Mouse (Mus musculus): ENCODE results near the gene Capn11. TPM values are rescaled to one million over a fixed set of nuclear protein-coding genes. Genes with fewer than 3 reads are reported as not detected.
A peak's percentile ranks its signal among the peaks of the same experiment; 100 is the strongest.

Gene Capn11
- polyA plus RNA-seq, 1 experiment from 2014 or later = 0.65 TPM

- Histone ChIP-seq H3K9me3 (peaks cover 9% of the 10 kb centered on the region; the same call in 1 of the 2 replicates), H3K36me3 (peaks cover 17% of the 10 kb centered on the region), H3K4me1 (replicated peaks) (peaks cover 51% of the 10 kb centered on the region), H3K9ac (replicated peaks) (no peak overlapping the region), H3K4me3 (replicated peaks) (no peak overlapping the region), H3K4me2 (no peak overlapping the region), H3K27me3 (peaks cover 27% of the 10 kb centered on the region), H3K27ac (no peak overlapping the region)
- ATAC-seq (ENCODE audit: insufficient number of reproducible peaks, insufficient read depth, low FRiP score, low TSS enrichment, low read depth) = no peak
- 93% methylated on average over 8 of the region's 8 CpGs for WGBS
Observed at GRCm38 (mm10) chr17:45589844-45590243, 69.3 kb downstream of the Capn11 start.

GRCm38 (mm10) chr17:45589236-45589635 is 69.9 kb downstream of the Capn11 start:
- Histone ChIP-seq H3K4me2 (no peak overlapping the region), H3K4me1 (replicated peaks) (peaks cover 51% of the 10 kb centered on the region), H3K4me3 (replicated peaks) (no peak overlapping the region), H3K27ac (no peak overlapping the region), H3K36me3 (peaks cover 17% of the 10 kb centered on the region), H3K27me3 (peaks cover 21% of the 10 kb centered on the region), H3K9me3 (peaks cover 9% of the 10 kb centered on the region; the same call in 1 of the 2 replicates), H3K9ac (replicated peaks) (no peak overlapping the region)
- over 99% methylated on average over 7 of the region's 7 CpGs for whole genome bisulfite sequencing
- no peak for ATAC-seq (ENCODE audit: insufficient number of reproducible peaks, insufficient read depth, low FRiP score, low TSS enrichment, low read depth)

- Histone ChIP-seq H3K4me2 (no peak overlapping the region), H3K4me3 (replicated peaks) (no peak overlapping the region), H3K9ac (replicated peaks) (no peak overlapping the region), H3K36me3 (peaks cover 17% of the 10 kb centered on the region), H3K9me3 (peaks cover 9% of the 10 kb centered on the region; the same call in 1 of the 2 replicates), H3K4me1 (replicated peaks) (peaks cover 47% of the 10 kb centered on the region), H3K27me3 (peaks cover 13% of the 10 kb centered on the region), H3K27ac (no peak overlapping the region)
- ATAC-seq (ENCODE audit: insufficient number of reproducible peaks, insufficient read depth, low FRiP score, low TSS enrichment, low read depth) = no peak
- 95% methylated on average over 7 of the region's 7 CpGs for WGBS
Observed at GRCm38 (mm10) chr17:45588370-45588769, 70.8 kb downstream of the Capn11 start.

GRCm38 (mm10) chr17:45586449-45586837 is 72.7 kb downstream of the Capn11 start:
- Histone ChIP-seq H3K36me3 (peaks cover 17% of the 10 kb centered on the region), H3K9ac (replicated peaks) (no peak overlapping the region), H3K4me2 (no peak overlapping the region), H3K27ac (no peak overlapping the region), H3K27me3 (no peaks in the 10 kb centered on the region), H3K4me1 (replicated peaks) (peaks cover 32% of the 10 kb centered on the region), H3K9me3 (peaks cover 9% of the 10 kb centered on the region; the same call in 1 of the 2 replicates), H3K4me3 (replicated peaks) (no peak overlapping the region)
- no peak for ATAC-seq (ENCODE audit: insufficient number of reproducible peaks, insufficient read depth, low FRiP score, low TSS enrichment, low read depth)
- WGBS = 94% methylated on average over 3 of the region's 3 CpGs

GRCm38 (mm10) chr17:45585725-45586448 is 73.2 kb downstream of the Capn11 start:
- no peak overlapping the region for H3K4me3 ChIP-seq (replicated peaks)
- WGBS = 73% methylated on average over 23 of the region's 23 CpGs

GRCm38 (mm10) chr17:45584939-45585678 is 74.0 kb downstream of the Capn11 start:
- peaks cover 17% of the 10 kb centered on the region for H3K36me3 ChIP-seq
- peaks cover 9% of the 10 kb centered on the region; the same call in 1 of the 2 replicates for H3K9me3 ChIP-seq
- H3K4me1 ChIP-seq (replicated peaks) = peaks cover 28% of the 10 kb centered on the region
- 25% methylated on average over 14 of the region's 14 CpGs for WGBS
- H3K27me3 ChIP-seq = no peaks in the 10 kb centered on the region
- no peak overlapping the region for H3K4me3 ChIP-seq (replicated peaks)
- H3K4me2 ChIP-seq = peak overlapping the region; percentile 4
- H3K9ac ChIP-seq (replicated peaks) = no peak overlapping the region
- H3K27ac ChIP-seq = peak overlapping the region; percentile 69
- ATAC-seq (ENCODE audit: insufficient number of reproducible peaks, insufficient read depth, low FRiP score, low TSS enrichment, low read depth) = peak; percentile 26; the same call in 1 of the 2 replicates

More at GRCm38 (mm10) chr17:45585725-45586448, 73.2 kb downstream of the Capn11 start:
- ATAC-seq (ENCODE audit: insufficient number of reproducible peaks, insufficient read depth, low FRiP score, low TSS enrichment, low read depth) = no peak
- H3K4me2 ChIP-seq = no peak overlapping the region
- H3K9me3 ChIP-seq = peaks cover 9% of the 10 kb centered on the region; the same call in 1 of the 2 replicates
- no peaks in the 10 kb centered on the region for H3K27me3 ChIP-seq
- H3K27ac ChIP-seq = peak overlapping the region; percentile 69; the same call in 1 of the 2 replicates
- peaks cover 33% of the 10 kb centered on the region for H3K4me1 ChIP-seq (replicated peaks)
- H3K36me3 ChIP-seq = peaks cover 17% of the 10 kb centered on the region
- no peak overlapping the region for H3K9ac ChIP-seq (replicated peaks)

- peak overlapping the region; percentile 4 for H3K4me2 ChIP-seq
- peaks cover 9% of the 10 kb centered on the region; the same call in 1 of the 2 replicates for H3K9me3 ChIP-seq
- WGBS = 37% methylated on average over 12 of the region's 12 CpGs
- no peaks in the 10 kb centered on the region for H3K27me3 ChIP-seq
- ATAC-seq (ENCODE audit: insufficient number of reproducible peaks, insufficient read depth, low FRiP score, low TSS enrichment, low read depth) = no peak; the same call in 1 of the 2 replicates
- H3K36me3 ChIP-seq = peaks cover 17% of the 10 kb centered on the region
- H3K4me1 ChIP-seq (replicated peaks) = peaks cover 28% of the 10 kb centered on the region
- H3K4me3 ChIP-seq (replicated peaks) = no peak overlapping the region
- peak overlapping the region; percentile 34; the same call in 1 of the 2 replicates for H3K9ac ChIP-seq (replicated peaks)
- peak overlapping the region; percentile 69 for H3K27ac ChIP-seq
Observed at GRCm38 (mm10) chr17:45584096-45584896, 74.8 kb downstream of the Capn11 start.

- WGBS = 71% methylated on average over 6 of the region's 6 CpGs
Observed at GRCm38 (mm10) chr17:45582715-45583355, 76.3 kb downstream of the Capn11 start.

GRCm38 (mm10) chr17:45582188-45582587 is 76.9 kb downstream of the Capn11 start:
- WGBS = 95% methylated on average over 6 of the region's 6 CpGs
- H3K4me1 ChIP-seq (replicated peaks) = peaks cover 28% of the 10 kb centered on the region
- ATAC-seq (ENCODE audit: insufficient number of reproducible peaks, insufficient read depth, low FRiP score, low TSS enrichment, low read depth) = no peak

More at GRCm38 (mm10) chr17:45582715-45583355, 76.3 kb downstream of the Capn11 start:
- no peak overlapping the region for H3K4me2 ChIP-seq
- no peak overlapping the region for H3K9ac ChIP-seq (replicated peaks)
- peaks cover 9% of the 10 kb centered on the region; the same call in 1 of the 2 replicates for H3K9me3 ChIP-seq
- no peak overlapping the region for H3K27ac ChIP-seq
- H3K36me3 ChIP-seq = peaks cover 14% of the 10 kb centered on the region
- no peak overlapping the region for H3K4me3 ChIP-seq (replicated peaks)
- no peaks in the 10 kb centered on the region for H3K27me3 ChIP-seq
- ATAC-seq (ENCODE audit: insufficient number of reproducible peaks, insufficient read depth, low FRiP score, low TSS enrichment, low read depth) = no peak
- H3K4me1 ChIP-seq (replicated peaks) = peaks cover 28% of the 10 kb centered on the region

GRCm38 (mm10) chr17:45581567-45581983 is 77.5 kb downstream of the Capn11 start:
- Histone ChIP-seq H3K27me3 (no peaks in the 10 kb centered on the region), H3K4me3 (replicated peaks) (no peak overlapping the region), H3K9me3 (no peaks in the 10 kb centered on the region), H3K9ac (replicated peaks) (no peak overlapping the region), H3K4me2 (no peak overlapping the region), H3K36me3 (peaks cover 5% of the 10 kb centered on the region), H3K27ac (0 out of 2 replicates have a peak overlapping the region, but pooled peaks have one; percentile 35), H3K4me1 (replicated peaks) (peaks cover 28% of the 10 kb centered on the region)
- 10% methylated on average over 2 of the region's 2 CpGs for WGBS
- no peak for ATAC-seq (ENCODE audit: insufficient number of reproducible peaks, insufficient read depth, low FRiP score, low TSS enrichment, low read depth)

More at GRCm38 (mm10) chr17:45582188-45582587, 76.9 kb downstream of the Capn11 start:
- no peak overlapping the region for H3K4me3 ChIP-seq (replicated peaks)
- no peak overlapping the region for H3K4me2 ChIP-seq
- H3K27me3 ChIP-seq = no peaks in the 10 kb centered on the region
- H3K9ac ChIP-seq (replicated peaks) = no peak overlapping the region
- no peak overlapping the region for H3K27ac ChIP-seq
- H3K36me3 ChIP-seq = peaks cover 10% of the 10 kb centered on the region
- 0 out of 2 replicates have a peak, but pooled peaks cover 5% of the 10 kb centered on the region for H3K9me3 ChIP-seq
